Mouse (Mus musculus) G1E (cell line): ENCODE measurements around the gene Kctd14.

Experiments
- CTCF ChIP-seq: IDR thresholded peaks from 2 replicates; pipeline ENCODE4 v1.5.1; 2012; ENCODE audit warnings: low read depth, low read length, inconsistent platforms, mixed read lengths
- GATA1 ChIP-seq: IDR thresholded peaks from 2 replicates; pipeline ENCODE4 v1.6.1; 2012; ENCODE audit warnings: borderline replicate concordance, low read length, inconsistent platforms, mixed read lengths
- TAL1 ChIP-seq: conservative IDR thresholded peaks from 2 replicates; pipeline ENCODE4 v1.6.1; 2012; ENCODE audit warnings: low read depth, low read length, inconsistent platforms, mixed read lengths

- TF ChIP-seq CTCF, result no peak
- TF ChIP-seq TAL1, result no peak
- no peak for TF ChIP-seq GATA1
Measured at GRCm38 (mm10) chr7:97452196-97452595, 1.1 kb downstream of the Kctd14 start.
